Mouse (Mus musculus) intestine, embryonic 14.5 days (tissue): ENCODE data around the gene Inka1. TPM values are rescaled to one million over a fixed set of nuclear protein-coding genes. Genes with fewer than 3 reads are reported as not detected.
A peak's percentile ranks its signal among the peaks of the same experiment; 100 is the strongest.

Experiments used
- ATAC-seq: fragments of 200-750 bp; cut with Nextera tagmentation; replicated peaks from 2 replicates; pipeline ENCODE4 v1.8.0; 2017; ENCODE audit warnings: low read depth, moderate number of reproducible peaks, moderate TSS enrichment, moderate library complexity; ENCODE audit not compliant: low FRiP score, low TSS enrichment
- DNase-seq: peaks from one replicate; pipeline ENCODE4 v3.0.0-alpha.2; 2018; ENCODE audit warnings: low spot score
- H3K27ac ChIP-seq: fragments of 300-500 bp; sonication (generic); 2 replicates; pipeline ENCODE4 v1.5.1; 2014; ENCODE audit warnings: low read depth, mild to moderate bottlenecking, control low read depth
- H3K27me3 ChIP-seq: fragments of 300-500 bp; sonication (generic); replicated peaks from 2 replicates; pipeline ENCODE4 v1.6.1; 2014; ENCODE audit warnings: low read length, control low read depth; ENCODE audit not compliant: control insufficient read depth, insufficient read depth
- H3K36me3 ChIP-seq: fragments of 300-500 bp; sonication (generic); 2 replicates; pipeline ENCODE4 v1.6.1; 2014; ENCODE audit warnings: low read length, control low read depth; ENCODE audit not compliant: control insufficient read depth, insufficient read depth
- H3K4me1 ChIP-seq: fragments of 300-500 bp; sonication (generic); replicated peaks from 2 replicates; pipeline ENCODE4 v1.6.1; 2014; ENCODE audit warnings: low read length, control low read depth, mixed read lengths; ENCODE audit not compliant: control insufficient read depth, insufficient read depth
- H3K4me2 ChIP-seq: fragments of 300-500 bp; sonication (generic); 2 replicates; pipeline ENCODE4 v1.6.1; 2014; ENCODE audit warnings: low read length
- H3K4me3 ChIP-seq: fragments of 300-500 bp; sonication (generic); 2 replicates; pipeline ENCODE4 v1.5.1; 2014; ENCODE audit warnings: low read depth, low read length, control low read depth, mixed read lengths
- H3K9ac ChIP-seq: fragments of 300-500 bp; sonication (generic); 2 replicates; pipeline ENCODE4 v1.6.1; 2014; ENCODE audit warnings: mild to moderate bottlenecking, low read length
- H3K9me3 ChIP-seq: fragments of 300-500 bp; sonication (generic); 2 replicates; pipeline ENCODE4 v1.6.1; 2016; ENCODE audit warnings: low read length, control low read depth; ENCODE audit not compliant: control insufficient read depth
- WGBS: fragments of 180-500 bp; shearing (Covaris S2); extraction: QIAGEN DNeasy Blood & Tissue Kit; methylation state at CpG from one replicate; pipeline ENCODE4 v1.1.7; 2014; 5-methylcytosine and 5-hydroxymethylcytosine counted together
- polyA plus RNA-seq: library from polyadenylated mRNA; unstranded; fragments of >200 nt; fragmentation: Nextera tagmentation; extraction: Ambion mirVana; gene quantifications from 2 replicates; pipeline ENCODE4 v1.2.1, GENCODE M21; 2014

Gene Inka1
- polyA plus RNA-seq, 1 experiment from 2014 or later, result 58.7 TPM

DNA sequence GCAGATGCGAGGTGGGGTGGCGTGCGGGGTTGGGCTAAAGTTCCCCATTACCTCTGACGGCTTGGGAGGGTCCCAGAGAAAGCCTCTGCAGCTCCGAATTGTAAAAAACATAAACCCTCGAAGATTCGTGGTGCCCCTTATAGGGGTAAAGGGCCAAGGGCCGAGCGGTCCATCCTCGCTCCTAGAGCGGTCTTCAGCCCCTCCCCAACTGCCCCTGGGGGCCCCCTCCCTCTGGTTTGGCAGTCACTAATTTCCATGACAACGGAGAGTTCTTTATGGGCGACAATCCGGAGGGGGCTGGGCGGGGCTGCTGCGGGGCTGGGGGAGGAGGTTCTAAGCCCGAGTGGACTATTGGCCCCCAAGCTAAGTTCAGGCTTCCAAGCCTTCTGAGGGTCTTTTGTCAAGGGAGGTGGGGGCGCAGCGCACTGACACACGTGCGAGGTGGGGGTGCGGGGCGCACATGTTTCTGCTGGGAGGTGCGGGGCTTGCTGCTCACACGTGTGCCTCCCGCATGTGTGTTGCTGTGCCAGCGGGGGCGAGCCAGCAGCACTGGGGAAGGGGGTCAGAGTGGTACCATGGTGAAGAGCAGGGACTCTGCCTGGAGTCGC is 49.4 kb downstream of the Inka1 start:
- WGBS, result 5% methylated on average over 29 of the region's 29 CpGs
- DNase-seq, result peak; percentile 69
- H3K4me1 ChIP-seq, result peaks cover 17% of the 10 kb centered on the region
- ATAC-seq, result peak; percentile 18; the same call in 1 of the 2 replicates
- 0 out of 2 replicates have a peak overlapping the region, but pooled peaks have one; percentile 8 for H3K9ac ChIP-seq
- peak overlapping the region; percentile 86 for H3K4me2 ChIP-seq
- H3K27ac ChIP-seq, result no peak overlapping the region
- H3K4me3 ChIP-seq, result peak overlapping the region; percentile 44
- H3K9me3 ChIP-seq, result no peaks in the 10 kb centered on the region
- H3K27me3 ChIP-seq, result peaks cover 17% of the 10 kb centered on the region
- no peaks in the 10 kb centered on the region for H3K36me3 ChIP-seq

- H3K27ac ChIP-seq, result no peak overlapping the region
- H3K9me3 ChIP-seq, result no peaks in the 10 kb centered on the region
- H3K4me2 ChIP-seq, result peak overlapping the region; percentile 86
- H3K9ac ChIP-seq, result peak overlapping the region; percentile 39
- no peaks in the 10 kb centered on the region for H3K36me3 ChIP-seq
- peak; percentile 23; the same call in 1 of the 2 replicates for ATAC-seq
- DNase-seq, result peak; percentile 74
- H3K4me1 ChIP-seq, result peaks cover 17% of the 10 kb centered on the region
- peak overlapping the region; percentile 44 for H3K4me3 ChIP-seq
- WGBS, result 1% methylated on average over 41 of the region's 41 CpGs
- H3K27me3 ChIP-seq, result peaks cover 17% of the 10 kb centered on the region
Observed at GRCm38 (mm10) chr9:107935790-107936214, 49.9 kb downstream of the Inka1 start.

GRCm38 (mm10) chr9:107935374-107935773 is 50.3 kb downstream of the Inka1 start, which contains the start of gene Camkv:
Camkv (plus strand) TSS chr9:107935674.
- DNase-seq (no peak), ATAC-seq (no peak)
- Histone ChIP-seq H3K4me3 (peak within 1 kb of the TSS; percentile 44), H3K27ac (no peak within 1 kb of the TSS), H3K36me3 (no peaks in the 10 kb centered on the region), H3K27me3 (peaks cover 17% of the 10 kb centered on the region), H3K4me1 (peaks cover 17% of the 10 kb centered on the region), H3K4me2 (peak within 1 kb of the TSS; percentile 86), H3K9ac (peak within 1 kb of the TSS; percentile 39), H3K9me3 (no peaks in the 10 kb centered on the region)
- WGBS, result 17% methylated on average over 3 of the region's 3 CpGs

Other genes starting within 250 kb of the Inka1 start
- gene Rbm5, start 214.9 kb downstream of the Inka1 start, polyA plus RNA-seq, result 156 and 174 TPM in 2 replicates
- gene Rbm6, start 112.6 kb downstream of the Inka1 start, polyA plus RNA-seq, result 64.2 and 74.5 TPM in 2 replicates
- gene Mon1a, start 97.7 kb downstream of the Inka1 start, polyA plus RNA-seq, result 17.2 and 21.7 TPM in 2 replicates
- gene Mst1r, start 79.0 kb downstream of the Inka1 start, polyA plus RNA-seq, result 3.9 and 4.1 TPM in 2 replicates
- not detected in 2 replicates for gene Actl11, start 57.4 kb downstream of the Inka1 start, polyA plus RNA-seq
- 1.7 and 1.9 TPM in 2 replicates for gene Camkv, start 50.2 kb downstream of the Inka1 start, polyA plus RNA-seq
- 23.9 and 24.1 TPM in 2 replicates for gene Traip, start 35.7 kb downstream of the Inka1 start, polyA plus RNA-seq
- gene Uba7, start 10.4 kb downstream of the Inka1 start, polyA plus RNA-seq, result 48.0 and 51.1 TPM in 2 replicates
- gene Gm20661, start 2.8 kb downstream of the Inka1 start, polyA plus RNA-seq, result 8.7 and 11.4 TPM in 2 replicates
- gene Cdhr4, start 6.6 kb upstream of the Inka1 start, polyA plus RNA-seq, result 15.7 and 27.3 TPM in 2 replicates
- 0.42 and 0.90 TPM in 2 replicates for gene Gm20662, start 10.5 kb upstream of the Inka1 start, polyA plus RNA-seq
- gene Ip6k1, start 16.6 kb upstream of the Inka1 start, polyA plus RNA-seq, result 24.6 and 25.8 TPM in 2 replicates
- gene Gmppb, start 63.4 kb upstream of the Inka1 start, polyA plus RNA-seq, result 29.1 and 33.5 TPM in 2 replicates
- gene Amigo3, start 67.3 kb upstream of the Inka1 start, polyA plus RNA-seq, result 2.5 and 2.7 TPM in 2 replicates
- 0.17 and 0.78 TPM in 2 replicates for gene Mst1, start 94.6 kb upstream of the Inka1 start, polyA plus RNA-seq
- 30.7 and 33.2 TPM in 2 replicates for gene Rnf123, start 97.5 kb upstream of the Inka1 start, polyA plus RNA-seq
- 57.7 and 61.1 TPM in 2 replicates for gene Apeh, start 108.7 kb upstream of the Inka1 start, polyA plus RNA-seq
- 4.1 and 4.6 TPM in 2 replicates for gene Bsn, start 204.5 kb upstream of the Inka1 start, polyA plus RNA-seq